Comparison of ENCODE assay signal across 13 mouse cellular contexts in the genomic region with DNA sequence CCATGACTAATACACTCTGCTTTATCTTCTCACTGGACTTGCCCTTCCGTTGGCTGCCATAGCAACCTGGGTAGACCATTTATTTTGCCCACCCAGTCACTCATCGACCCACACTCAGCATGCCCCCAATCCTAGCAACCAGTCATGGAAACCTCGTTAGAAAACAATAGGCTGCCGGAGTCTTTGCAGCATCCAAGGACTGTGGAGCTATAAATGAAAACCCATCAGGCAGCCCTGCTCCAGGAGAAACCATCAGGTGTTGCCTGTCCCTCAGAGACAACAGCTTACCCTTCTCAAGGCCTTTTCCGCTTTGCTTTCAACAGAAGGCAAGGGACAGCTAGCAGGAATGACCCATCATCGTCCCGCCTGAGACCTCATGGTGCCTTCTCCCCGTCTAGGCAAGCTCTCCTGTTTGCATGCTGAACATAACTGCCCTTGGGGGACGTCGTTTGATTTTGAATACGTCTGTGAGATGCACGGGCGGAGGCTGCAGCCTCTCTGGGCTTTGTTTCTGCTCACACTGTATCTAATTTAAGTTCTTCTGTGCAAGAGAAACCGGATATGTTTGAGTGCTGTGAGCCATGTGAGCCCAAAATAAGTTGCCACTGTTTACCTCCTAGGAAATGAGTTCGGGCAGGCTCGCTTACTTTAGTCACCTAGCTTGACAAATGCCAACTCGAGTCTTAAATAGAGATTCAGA. TPM values are rescaled to one million over a fixed set of nuclear protein-coding genes. Genes with fewer than 3 reads are reported as not detected.
DNase-seq lines count a peak whose midpoint lies in the region; ATAC-seq and TF ChIP-seq lines count a peak whose summit lies in the region.
"Had no signal": no experiment of that assay in that cellular context is flagged by ENCODE, and none has a peak within 500 bp of the region (broad histone marks: within the 10 kb centered on the region; RNA-seq: fewer than 3 reads in every experiment).

No protein-coding gene starts in this region.

- H3K9me3 ChIP-seq in hindbrain, embryonic 11.5 days (ENCODE audit: control insufficient read depth, low read length), result no peaks in the 10 kb centered on the region
- no peaks in the 10 kb centered on the region for H3K9me3 ChIP-seq in midbrain, postnatal 0 days (ENCODE audit: low read length)
- H3K9me3 ChIP-seq: embryonic facial prominence, embryonic 12.5 days; liver, embryonic 13.5 days had no signal

- no peak overlapping the region for H3K4me3 ChIP-seq in hindbrain, embryonic 11.5 days (ENCODE audit: low read depth, low read length)
- H3K4me3 ChIP-seq in midbrain, postnatal 0 days (ENCODE audit: low read depth, low read length), result no peak overlapping the region
- H3K4me3 ChIP-seq: embryonic facial prominence, embryonic 12.5 days; liver, embryonic 13.5 days; megakaryocyte, embryonic 14.5 days had no signal

- no peak for TF ChIP-seq CTCF in midbrain, postnatal 0 days (IDR thresholded peaks at IDR 0.05)

- ATAC-seq in hindbrain, embryonic 11.5 days (ENCODE audit: low FRiP score), result peak; percentile 89
- peak; percentile 61 for ATAC-seq in midbrain, postnatal 0 days (ENCODE audit: low FRiP score)
- ATAC-seq: inflammation-experienced regulatory T-cells, adult 6 months had no signal

- peak; percentile 76 for DNase-seq in heart, adult 11 months
- no peak for DNase-seq in heart, postnatal 10 days
- peak; percentile 76 for DNase-seq in embryo, embryonic 10 days (ENCODE audit: low spot score)
- peak; percentile 84 for DNase-seq in hindbrain, embryonic 11.5 days (ENCODE audit: low spot score)
- peak; percentile 85 for DNase-seq in midbrain, postnatal 0 days (ENCODE audit: low spot score)
- no peak for DNase-seq in thymus, postnatal 25 days
- no peak for DNase-seq in natural killer cell, adult 2 months (ENCODE audit: low spot score in 2 of 2)
- DNase-seq in urinary bladder, adult 18-20 months (ENCODE audit: low spot score in 2 of 2), result no peak
- DNase-seq: gastrocnemius, postnatal 14 days; liver, embryonic 13.5 days had no signal

- 26% methylated on average over 17 of the region's 17 CpGs for WGBS in hindbrain, embryonic 11.5 days
- WGBS in midbrain, postnatal 0 days, result 21% methylated on average over 17 of the region's 17 CpGs

- peak overlapping the region; percentile 94 for H3K27ac ChIP-seq in hindbrain, embryonic 11.5 days (ENCODE audit: low read depth, low read length)
- peak overlapping the region; percentile 72 for H3K27ac ChIP-seq in midbrain, postnatal 0 days (ENCODE audit: low read depth, low read length)
- H3K27ac ChIP-seq: embryonic facial prominence, embryonic 12.5 days; liver, embryonic 13.5 days had no signal

- H3K36me3 ChIP-seq in hindbrain, embryonic 11.5 days (ENCODE audit: control insufficient read depth, insufficient read depth, low read length), result no peaks in the 10 kb centered on the region
- no peaks in the 10 kb centered on the region for H3K36me3 ChIP-seq in midbrain, postnatal 0 days (ENCODE audit: insufficient read depth, low read length)
- H3K36me3 ChIP-seq: embryonic facial prominence, embryonic 12.5 days; liver, embryonic 13.5 days had no signal

- intact Hi-C loops in heart, postnatal 10 days (cut with DNase I), result no loop called here

- H3K4me1 ChIP-seq in hindbrain, embryonic 11.5 days (replicated peaks; ENCODE audit: control insufficient read depth, insufficient read depth, low read length), result peaks cover 7% of the 10 kb centered on the region; the same call in 1 of the 2 replicates
- H3K4me1 ChIP-seq in midbrain, postnatal 0 days (ENCODE audit: insufficient read depth, low read length), result peaks cover 20% of the 10 kb centered on the region
- H3K4me1 ChIP-seq: liver, embryonic 13.5 days; megakaryocyte, embryonic 14.5 days had no signal

- H3K27me3 ChIP-seq in hindbrain, embryonic 11.5 days (ENCODE audit: control insufficient read depth, insufficient read depth, low read length), result no peaks in the 10 kb centered on the region
- H3K27me3 ChIP-seq in midbrain, postnatal 0 days (ENCODE audit: insufficient read depth, low read length), result no peaks in the 10 kb centered on the region
- H3K27me3 ChIP-seq: embryonic facial prominence, embryonic 12.5 days; liver, embryonic 13.5 days; megakaryocyte, embryonic 14.5 days had no signal

- H3K9ac ChIP-seq in hindbrain, embryonic 11.5 days (ENCODE audit: low read depth, low read length), result peak overlapping the region; percentile 65
- 0 out of 2 replicates have a peak overlapping the region, but pooled peaks have one; percentile 13 for H3K9ac ChIP-seq in midbrain, postnatal 0 days (replicated peaks; ENCODE audit: low read length, poor library complexity, severe bottlenecking)
- H3K9ac ChIP-seq: embryonic facial prominence, embryonic 12.5 days; liver, embryonic 13.5 days had no signal

- peak overlapping the region; percentile 24 for H3K4me2 ChIP-seq in hindbrain, embryonic 11.5 days (replicated peaks; ENCODE audit: low read depth, low read length)
- H3K4me2 ChIP-seq in midbrain, postnatal 0 days (ENCODE audit: low read depth, low read length, poor library complexity, severe bottlenecking), result 0 out of 2 replicates have a peak overlapping the region, but pooled peaks have one; percentile 12
- H3K4me2 ChIP-seq: embryonic facial prominence, embryonic 12.5 days; liver, embryonic 13.5 days had no signal

RNA-seq across cellular contexts. Expression of a gene that starts 34.8 kb away (rescaled TPM):
- 10 to 100 TPM; 12.4 TPM for total RNA-seq in heart, postnatal 10 days (2021)
- polyA plus RNA-seq in hindbrain, embryonic 11.5 days (2014; fragmentation: Nextera tagmentation; extraction: Ambion mirVana), result 488 and 505 TPM in 2 replicates
- 1,958 and 2,696 TPM in 2 replicates for total RNA-seq in midbrain, postnatal 0 days (2014; rRNA removed)
- polyA plus RNA-seq in midbrain, postnatal 0 days (2015; fragmentation: Nextera tagmentation; extraction: Ambion mirVana), result 3,970 and 4,135 TPM in 2 replicates

Comparison
In these comparisons a context has a peak if more than half of its experiments do, and no peak if none do; other contexts are left out.
1. DNase-seq: peak in heart, adult 11 months (single experiment), embryo, embryonic 10 days (single experiment), hindbrain, embryonic 11.5 days (single experiment) and midbrain, postnatal 0 days (single experiment); none in heart, postnatal 10 days (0 of 2), thymus, postnatal 25 days (single experiment), natural killer cell, adult 2 months (0 of 2) and urinary bladder, adult 18-20 months (0 of 2).
2. RNA of a gene that starts 34.8 kb away (total RNA-seq): 1,958 to 2,696 TPM in midbrain, postnatal 0 days; 12.4 TPM in heart, postnatal 10 days; every median in the first group is over 100 times any median in the second.